Mouse (Mus musculus): ENCODE results near the gene 4932438H23Rik. TPM values are rescaled to one million over a fixed set of nuclear protein-coding genes. Genes with fewer than 3 reads are reported as not detected.

The 4932438H23Rik gene
- polyA plus RNA-seq, 1 experiment = not detected

DNA sequence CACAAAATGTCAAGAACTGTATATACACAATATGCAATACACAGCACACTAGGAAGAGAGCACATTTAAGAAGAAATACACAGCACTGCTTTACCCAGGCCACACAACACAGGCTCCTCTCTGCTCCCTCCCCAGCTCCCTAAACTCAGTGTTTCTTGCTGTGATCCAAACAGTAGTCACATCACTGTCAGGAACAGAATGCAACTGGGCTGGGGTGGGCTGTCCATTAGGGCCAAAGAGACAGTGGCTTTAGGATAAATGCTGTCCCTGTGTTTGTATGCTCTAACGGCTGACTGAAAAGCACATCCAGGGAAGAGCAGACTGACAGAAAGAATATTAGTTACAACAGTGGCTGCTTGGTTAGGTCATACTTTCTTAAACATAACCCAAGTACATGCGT, 65.0 kb downstream of the 4932438H23Rik start:
- DNase-seq (ENCODE audit: low read depth in 1 of 2, low spot score in 2 of 2) = no peak
- Histone ChIP-seq H3K4me3 (ENCODE audit: extremely low read depth, insufficient read depth, insufficient read length) (no peak overlapping the region), H3K36me3 (ENCODE audit: control insufficient read depth, insufficient read depth, low read length) (peaks cover 46% of the 10 kb centered on the region), H3K27ac (ENCODE audit: insufficient read depth, low read length) (no peak overlapping the region), H3K27me3 (ENCODE audit: control insufficient read depth, insufficient read depth, low read length) (no peaks in the 10 kb centered on the region), H3K4me1 (ENCODE audit: control insufficient read depth, insufficient read depth, insufficient read length) (no peaks in the 10 kb centered on the region)
- 97% methylated on average over 2 of the region's 2 CpGs for WGBS
- no peak for TF ChIP-seq CTCF (IDR thresholded peaks at IDR 0.05; ENCODE audit: extremely low read depth, insufficient read depth, insufficient read length, insufficient replicate concordance)
- TF ChIP-seq POLR2A (IDR thresholded peaks at IDR 0.05; ENCODE audit: low read depth, low read length) = no peak

DNA sequence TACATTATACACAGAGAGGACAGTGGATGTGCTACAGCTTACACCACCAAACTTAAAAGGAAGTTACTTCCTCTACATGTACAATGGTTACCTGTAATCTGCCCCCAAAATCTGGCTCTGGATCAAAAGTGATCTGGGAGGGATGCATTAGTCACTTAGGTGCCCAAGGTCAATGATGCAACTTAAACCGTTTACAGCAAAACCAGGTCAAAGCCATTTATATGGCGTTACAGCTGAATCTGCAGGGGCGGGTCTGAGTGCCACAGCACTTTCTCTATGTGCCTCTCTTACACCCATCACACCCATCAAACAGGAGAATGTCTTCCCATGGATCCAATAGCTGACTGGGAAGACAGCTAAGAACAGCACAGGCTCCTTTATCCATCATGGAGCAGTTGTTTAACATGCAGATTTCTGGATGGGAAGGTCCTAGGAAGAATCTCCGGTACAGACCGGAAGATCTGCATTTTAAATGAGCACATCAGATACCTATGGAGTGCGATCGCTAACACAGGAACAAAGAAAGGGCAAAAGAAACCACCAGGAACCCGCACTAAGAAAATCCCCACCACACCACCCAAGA, 65.7 kb downstream of the 4932438H23Rik start:
- Histone ChIP-seq H3K36me3 (ENCODE audit: control insufficient read depth, insufficient read depth, low read length) (peaks cover 46% of the 10 kb centered on the region), H3K27ac (ENCODE audit: insufficient read depth, low read length) (no peak overlapping the region), H3K4me1 (ENCODE audit: control insufficient read depth, insufficient read depth, insufficient read length) (no peaks in the 10 kb centered on the region), H3K4me3 (ENCODE audit: extremely low read depth, insufficient read depth, insufficient read length) (no peak overlapping the region), H3K27me3 (ENCODE audit: control insufficient read depth, insufficient read depth, low read length) (no peaks in the 10 kb centered on the region)
- no peak for DNase-seq (ENCODE audit: low read depth in 1 of 2, low spot score in 2 of 2)
- TF ChIP-seq CTCF (IDR thresholded peaks at IDR 0.05; ENCODE audit: extremely low read depth, insufficient read depth, insufficient read length, insufficient replicate concordance) (no peak), POLR2A (IDR thresholded peaks at IDR 0.05; ENCODE audit: low read depth, low read length) (no peak)
- WGBS = 95% methylated on average over 8 of the region's 8 CpGs

DNA sequence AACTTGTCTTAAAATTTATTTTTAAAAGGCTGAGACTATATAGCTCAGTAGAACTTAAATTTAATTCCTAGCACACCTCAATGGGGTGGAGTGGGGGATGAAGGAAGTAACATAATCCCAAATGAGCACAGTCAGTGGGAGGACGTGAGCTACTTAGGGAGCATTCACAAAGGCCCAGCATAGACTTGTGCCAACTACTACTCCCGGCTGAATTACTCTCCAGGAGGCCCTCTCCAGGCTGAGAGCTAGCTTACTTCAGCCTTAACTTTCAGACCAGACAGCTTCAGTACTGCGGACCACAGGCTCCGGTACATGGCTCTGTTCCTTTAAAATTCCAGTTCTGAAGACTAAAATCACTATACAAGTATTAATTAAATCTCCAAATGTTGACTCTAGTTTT, 68.6 kb downstream of the 4932438H23Rik start:
- DNase-seq (ENCODE audit: low read depth in 1 of 2, low spot score in 2 of 2) = no peak
- Histone ChIP-seq H3K27ac (ENCODE audit: insufficient read depth, low read length) (no peak overlapping the region), H3K36me3 (ENCODE audit: control insufficient read depth, insufficient read depth, low read length) (peaks cover 48% of the 10 kb centered on the region), H3K4me1 (ENCODE audit: control insufficient read depth, insufficient read depth, insufficient read length) (no peaks in the 10 kb centered on the region), H3K27me3 (ENCODE audit: control insufficient read depth, insufficient read depth, low read length) (no peaks in the 10 kb centered on the region), H3K4me3 (ENCODE audit: extremely low read depth, insufficient read depth, insufficient read length) (no peak overlapping the region)
- TF ChIP-seq CTCF (IDR thresholded peaks at IDR 0.05; ENCODE audit: extremely low read depth, insufficient read depth, insufficient read length, insufficient replicate concordance) = no peak
- TF ChIP-seq POLR2A (IDR thresholded peaks at IDR 0.05; ENCODE audit: low read depth, low read length) = no peak
- 95% methylated on average over 4 of the region's 4 CpGs for WGBS

DNA sequence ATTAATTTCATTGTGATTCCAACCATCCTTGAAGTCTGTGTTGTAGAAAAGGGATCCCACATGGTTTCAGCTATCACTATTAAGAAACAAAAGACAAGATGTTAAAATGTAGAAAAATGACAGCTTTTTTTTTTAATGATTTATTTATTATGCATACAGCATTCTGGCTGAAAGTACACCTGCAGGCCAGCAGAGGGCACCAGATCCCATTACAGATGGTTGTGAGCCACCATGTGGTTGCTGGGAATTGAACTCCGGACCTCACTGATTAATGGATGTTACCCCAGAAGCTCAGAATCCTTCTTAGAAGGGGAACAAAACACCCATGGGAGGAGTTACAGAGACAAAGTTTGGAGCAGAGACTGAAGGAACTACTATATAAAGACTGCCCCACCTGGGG, 71.5 kb downstream of the 4932438H23Rik start:
- H3K36me3 ChIP-seq (ENCODE audit: control insufficient read depth, insufficient read depth, low read length) = peaks cover 45% of the 10 kb centered on the region
- H3K4me1 ChIP-seq (ENCODE audit: control insufficient read depth, insufficient read depth, insufficient read length) = no peaks in the 10 kb centered on the region; the same call in 1 of the 2 replicates
- 97% methylated on average over 1 of the region's 1 CpGs for WGBS
- TF ChIP-seq POLR2A (IDR thresholded peaks at IDR 0.05; ENCODE audit: low read depth, low read length) (no peak), CTCF (IDR thresholded peaks at IDR 0.05; ENCODE audit: extremely low read depth, insufficient read depth, insufficient read length, insufficient replicate concordance) (peak; percentile 5; the same call in 1 of the 2 replicates)
- DNase-seq (ENCODE audit: low read depth in 1 of 2, low spot score in 2 of 2) = no peak
- no peak overlapping the region for H3K27ac ChIP-seq (ENCODE audit: insufficient read depth, low read length)
- H3K4me3 ChIP-seq (ENCODE audit: extremely low read depth, insufficient read depth, insufficient read length) = no peak overlapping the region
- H3K27me3 ChIP-seq (ENCODE audit: control insufficient read depth, insufficient read depth, low read length) = no peaks in the 10 kb centered on the region

DNA sequence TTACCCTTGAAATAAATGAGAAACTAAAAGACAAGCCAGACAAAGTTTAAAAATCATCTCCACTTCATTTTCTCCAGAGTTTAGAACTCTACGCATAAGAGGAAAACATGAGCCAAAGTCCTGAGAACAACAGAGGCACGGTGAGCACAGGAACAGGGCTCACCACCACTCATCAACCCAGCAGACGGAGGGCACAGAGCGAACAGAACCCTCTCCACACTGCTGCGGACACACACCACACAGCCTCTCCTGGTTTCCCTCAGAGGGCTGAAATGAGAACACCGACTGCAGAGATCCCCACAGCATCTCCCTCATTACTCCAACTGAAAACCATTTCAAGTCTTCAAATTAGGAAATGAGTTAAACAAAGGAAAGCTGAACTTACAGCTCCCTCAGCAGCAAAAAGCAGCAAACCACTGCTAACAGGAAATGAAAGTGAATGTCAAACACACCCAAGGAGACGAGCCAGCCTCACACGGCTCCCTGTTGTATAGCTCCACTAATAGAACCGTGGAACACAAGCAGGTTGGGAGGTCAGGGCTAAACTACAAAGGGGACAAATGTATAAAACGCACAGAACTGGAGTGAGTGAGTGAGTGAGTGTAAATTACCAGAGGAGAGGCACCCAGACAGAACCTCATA, 74.0 kb downstream of the 4932438H23Rik start:
- Histone ChIP-seq H3K36me3 (ENCODE audit: control insufficient read depth, insufficient read depth, low read length) (peaks cover 36% of the 10 kb centered on the region), H3K27ac (ENCODE audit: insufficient read depth, low read length) (peak overlapping the region; percentile 29), H3K4me3 (ENCODE audit: extremely low read depth, insufficient read depth, insufficient read length) (no peak overlapping the region), H3K4me1 (ENCODE audit: control insufficient read depth, insufficient read depth, insufficient read length) (no peaks in the 10 kb centered on the region; the same call in 1 of the 2 replicates), H3K27me3 (ENCODE audit: control insufficient read depth, insufficient read depth, low read length) (no peaks in the 10 kb centered on the region)
- 62% methylated on average over 10 of the region's 10 CpGs for WGBS
- TF ChIP-seq CTCF (IDR thresholded peaks at IDR 0.05; ENCODE audit: extremely low read depth, insufficient read depth, insufficient read length, insufficient replicate concordance) (no peak), POLR2A (IDR thresholded peaks at IDR 0.05; ENCODE audit: low read depth, low read length) (no peak)
- no peak for DNase-seq (ENCODE audit: low read depth in 1 of 2, low spot score in 2 of 2)

DNA sequence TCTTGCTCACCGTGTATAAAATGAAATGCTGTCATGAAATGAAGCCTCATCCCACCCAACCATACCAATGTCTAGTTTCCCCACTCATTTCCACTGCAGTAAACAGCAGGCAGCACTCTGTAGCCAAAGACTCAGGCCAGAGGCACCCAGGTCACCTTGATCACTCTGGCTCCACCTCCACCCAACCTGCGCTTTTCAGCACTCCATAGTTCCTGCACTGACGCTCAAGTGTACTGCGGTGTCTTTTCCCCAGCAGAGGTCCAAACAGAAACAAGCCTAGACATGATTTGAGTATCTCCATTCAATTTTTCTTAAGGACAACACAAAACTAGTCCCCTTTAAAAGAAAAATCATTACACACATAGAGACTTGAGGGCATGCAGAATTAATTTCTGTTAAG, 75.4 kb downstream of the 4932438H23Rik start:
- Histone ChIP-seq H3K4me1 (ENCODE audit: control insufficient read depth, insufficient read depth, insufficient read length) (no peaks in the 10 kb centered on the region; the same call in 1 of the 2 replicates), H3K27ac (ENCODE audit: insufficient read depth, low read length) (no peak overlapping the region), H3K27me3 (ENCODE audit: control insufficient read depth, insufficient read depth, low read length) (no peaks in the 10 kb centered on the region), H3K4me3 (ENCODE audit: extremely low read depth, insufficient read depth, insufficient read length) (no peak overlapping the region), H3K36me3 (ENCODE audit: control insufficient read depth, insufficient read depth, low read length) (peaks cover 29% of the 10 kb centered on the region)
- TF ChIP-seq CTCF (IDR thresholded peaks at IDR 0.05; ENCODE audit: extremely low read depth, insufficient read depth, insufficient read length, insufficient replicate concordance) (no peak), POLR2A (IDR thresholded peaks at IDR 0.05; ENCODE audit: low read depth, low read length) (no peak)
- 90% methylated on average over 4 of the region's 4 CpGs for WGBS
- DNase-seq (ENCODE audit: low read depth in 1 of 2, low spot score in 2 of 2) = no peak

DNA sequence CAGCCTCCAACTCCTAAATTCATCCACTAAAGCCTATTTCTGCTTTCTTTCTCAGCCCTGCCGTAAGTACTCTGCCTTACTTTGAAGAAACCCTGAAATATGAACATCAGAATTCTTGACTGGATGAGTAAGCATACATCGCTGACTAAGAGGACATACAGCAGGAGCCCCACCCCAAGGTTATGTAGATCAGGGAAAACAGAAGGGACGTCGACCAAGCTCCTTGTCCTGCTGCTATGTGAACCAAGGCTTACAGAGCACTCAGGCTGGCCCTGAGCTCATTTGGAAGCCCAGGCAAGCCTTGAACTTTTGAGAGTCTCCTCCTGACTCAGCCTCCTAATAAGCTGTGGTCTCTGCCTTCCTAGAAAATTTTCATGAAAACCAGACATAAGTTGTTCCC, 79.2 kb downstream of the 4932438H23Rik start:
- TF ChIP-seq CTCF (IDR thresholded peaks at IDR 0.05; ENCODE audit: extremely low read depth, insufficient read depth, insufficient read length, insufficient replicate concordance) (no peak), POLR2A (IDR thresholded peaks at IDR 0.05; ENCODE audit: low read depth, low read length) (no peak)
- H3K27ac ChIP-seq (ENCODE audit: insufficient read depth, low read length) = no peak overlapping the region
- no peak overlapping the region for H3K4me3 ChIP-seq (ENCODE audit: extremely low read depth, insufficient read depth, insufficient read length)
- WGBS = 92% methylated on average over 4 of the region's 4 CpGs
- no peak for DNase-seq (ENCODE audit: low read depth in 1 of 2, low spot score in 2 of 2)
- no peaks in the 10 kb centered on the region; the same call in 1 of the 2 replicates for H3K4me1 ChIP-seq (ENCODE audit: control insufficient read depth, insufficient read depth, insufficient read length)
- H3K27me3 ChIP-seq (ENCODE audit: control insufficient read depth, insufficient read depth, low read length) = no peaks in the 10 kb centered on the region
- H3K36me3 ChIP-seq (ENCODE audit: control insufficient read depth, insufficient read depth, low read length) = peaks cover 19% of the 10 kb centered on the region
